Mouse (Mus musculus): ENCODE results near the gene Brinp1. TPM values are rescaled to one million over a fixed set of nuclear protein-coding genes. Genes with fewer than 3 reads are reported as not detected.
"Not testable (repeated sequence)": the region's sequence is repeated elsewhere in the genome, so short reads cannot be mapped to it uniquely, and the experiment has no call there.

Brinp1 gene
- total RNA-seq, 2 experiments from 2014 or later, result not detected

GRCm38 (mm10) chr4:68849671-68850070, 104.5 kb downstream of the Brinp1 start:
- ATAC-seq (replicated peaks; ENCODE audit: low FRiP score, low TSS enrichment, poor library complexity, severe bottlenecking), result no peak

- no peak for ATAC-seq (replicated peaks; ENCODE audit: low FRiP score, low TSS enrichment, poor library complexity, severe bottlenecking)
These were observed 107.2 kb downstream of the Brinp1 start for GRCm38 (mm10) chr4:68846976-68847375.

GRCm38 (mm10) chr4:68845964-68846363, 108.2 kb downstream of the Brinp1 start:
- ATAC-seq (replicated peaks; ENCODE audit: low FRiP score, low TSS enrichment, poor library complexity, severe bottlenecking), result no peak

- ATAC-seq (replicated peaks; ENCODE audit: low FRiP score, low TSS enrichment, poor library complexity, severe bottlenecking), result not testable (repeated sequence)
These were observed 140.2 kb downstream of the Brinp1 start for GRCm38 (mm10) chr4:68813997-68814396.

DNA sequence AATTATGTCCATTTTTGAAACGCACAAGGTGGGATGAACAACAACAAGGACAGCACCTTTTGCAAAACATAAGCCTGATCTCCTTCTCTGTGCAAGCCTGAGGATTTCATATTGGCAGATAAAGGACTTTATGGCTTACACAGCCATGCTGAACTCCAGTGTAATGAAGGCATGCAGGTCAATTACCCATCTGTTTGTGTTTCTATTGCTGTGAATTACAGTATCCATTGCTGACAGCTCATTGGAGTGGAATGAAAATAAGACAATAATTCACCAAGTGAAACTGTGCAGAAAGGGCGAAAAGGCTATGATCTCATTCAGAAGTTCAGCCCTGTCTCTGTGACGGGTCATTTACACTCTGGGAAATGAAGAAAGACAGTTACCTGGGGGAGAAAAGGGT, 147.7 kb downstream of the Brinp1 start:
- ATAC-seq (replicated peaks; ENCODE audit: low FRiP score, low TSS enrichment, poor library complexity, severe bottlenecking), result no peak

- no peak for ATAC-seq (replicated peaks; ENCODE audit: low FRiP score, low TSS enrichment, poor library complexity, severe bottlenecking)
These were observed 152.0 kb downstream of the Brinp1 start for GRCm38 (mm10) chr4:68801923-68802855.

DNA sequence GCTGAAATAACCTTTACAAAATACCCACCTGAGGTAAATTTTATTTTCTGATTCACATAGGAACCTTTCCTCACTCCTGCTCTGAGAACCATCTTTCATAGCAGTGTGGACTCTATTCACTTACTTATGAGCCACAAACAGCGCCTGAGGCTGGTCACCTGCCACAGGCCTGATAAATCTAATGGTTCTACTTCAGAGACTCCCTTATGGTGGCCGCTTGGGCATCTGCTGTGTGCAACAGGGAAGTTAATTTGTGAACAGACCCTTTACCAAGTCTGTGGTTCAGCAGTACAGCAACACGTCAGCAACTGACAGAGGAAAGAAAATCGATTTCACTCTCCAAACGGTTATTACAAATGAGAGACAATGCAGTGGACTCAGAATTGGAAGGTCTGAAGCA, 164.2 kb downstream of the Brinp1 start:
- ATAC-seq (replicated peaks; ENCODE audit: low FRiP score, low TSS enrichment, poor library complexity, severe bottlenecking), result no peak

- ATAC-seq (replicated peaks; ENCODE audit: low FRiP score, low TSS enrichment, poor library complexity, severe bottlenecking), result no peak
These were observed 165.7 kb downstream of the Brinp1 start for GRCm38 (mm10) chr4:68788477-68788999.

- no peak for ATAC-seq (replicated peaks; ENCODE audit: low FRiP score, low TSS enrichment, poor library complexity, severe bottlenecking)
These were observed 166.6 kb downstream of the Brinp1 start for GRCm38 (mm10) chr4:68787642-68788041.

DNA sequence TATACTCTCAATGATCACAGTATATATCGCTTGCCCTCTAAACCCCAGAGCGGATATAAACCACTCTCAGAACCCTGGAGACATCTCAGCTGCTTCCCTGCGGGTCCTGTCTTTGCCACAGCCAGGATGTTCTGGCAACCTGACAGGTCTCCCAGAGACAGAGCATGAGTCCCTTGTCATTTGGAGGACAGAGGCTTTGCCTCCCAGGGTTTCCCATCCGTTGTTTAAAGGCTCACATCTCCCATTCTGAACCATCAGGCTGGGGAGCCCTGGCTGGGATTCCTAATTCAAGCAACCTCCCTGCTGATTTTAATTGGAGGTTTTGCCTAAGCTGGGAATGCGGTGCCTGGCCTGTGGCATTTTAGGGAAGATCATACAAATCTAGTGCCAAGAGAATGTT, 185.9 kb downstream of the Brinp1 start:
- ATAC-seq (replicated peaks; ENCODE audit: low FRiP score, low TSS enrichment, poor library complexity, severe bottlenecking), result no peak

DNA sequence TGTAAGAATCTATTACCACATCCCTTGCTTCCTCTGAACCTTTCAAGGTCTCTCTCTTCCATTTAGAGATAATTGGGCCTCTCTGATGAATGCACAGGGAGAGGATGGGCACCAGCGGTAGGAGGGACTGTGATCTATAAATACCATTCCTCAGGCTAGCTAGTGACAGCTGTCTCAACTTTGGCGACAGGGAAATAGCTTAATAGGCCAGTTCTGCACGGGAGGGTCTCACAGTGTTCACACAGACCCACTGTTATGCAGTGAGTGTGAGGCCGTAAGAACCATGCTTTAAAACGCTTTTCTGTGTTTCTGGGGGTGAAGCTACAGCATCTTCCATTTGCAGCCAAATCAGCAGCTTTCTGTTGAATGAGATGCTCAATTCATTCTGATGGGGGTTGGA, 186.8 kb downstream of the Brinp1 start:
- no peak for ATAC-seq (replicated peaks; ENCODE audit: low FRiP score, low TSS enrichment, poor library complexity, severe bottlenecking)

- ATAC-seq (replicated peaks; ENCODE audit: low FRiP score, low TSS enrichment, poor library complexity, severe bottlenecking), result no peak
These were observed 188.2 kb downstream of the Brinp1 start for GRCm38 (mm10) chr4:68765772-68766573.

GRCm38 (mm10) chr4:68764937-68765336, 189.3 kb downstream of the Brinp1 start:
- ATAC-seq (replicated peaks; ENCODE audit: low FRiP score, low TSS enrichment, poor library complexity, severe bottlenecking), result no peak

GRCm38 (mm10) chr4:68720983-68721382, 233.2 kb downstream of the Brinp1 start:
- no peak for ATAC-seq (replicated peaks; ENCODE audit: low FRiP score, low TSS enrichment, poor library complexity, severe bottlenecking)
